Mouse (Mus musculus) right cerebral cortex, postnatal 4 days (tissue): Measurements from ENCODE around the gene Fus.
"Not testable (repeated sequence)": the region's sequence is repeated elsewhere in the genome, so short reads cannot be mapped to it uniquely, and the experiment has no call there.

ENCODE experiments used
- DNase-seq: peaks from one replicate; pipeline ENCODE4 v3.0.0-alpha.2; 2022

Fus gene

DNA sequence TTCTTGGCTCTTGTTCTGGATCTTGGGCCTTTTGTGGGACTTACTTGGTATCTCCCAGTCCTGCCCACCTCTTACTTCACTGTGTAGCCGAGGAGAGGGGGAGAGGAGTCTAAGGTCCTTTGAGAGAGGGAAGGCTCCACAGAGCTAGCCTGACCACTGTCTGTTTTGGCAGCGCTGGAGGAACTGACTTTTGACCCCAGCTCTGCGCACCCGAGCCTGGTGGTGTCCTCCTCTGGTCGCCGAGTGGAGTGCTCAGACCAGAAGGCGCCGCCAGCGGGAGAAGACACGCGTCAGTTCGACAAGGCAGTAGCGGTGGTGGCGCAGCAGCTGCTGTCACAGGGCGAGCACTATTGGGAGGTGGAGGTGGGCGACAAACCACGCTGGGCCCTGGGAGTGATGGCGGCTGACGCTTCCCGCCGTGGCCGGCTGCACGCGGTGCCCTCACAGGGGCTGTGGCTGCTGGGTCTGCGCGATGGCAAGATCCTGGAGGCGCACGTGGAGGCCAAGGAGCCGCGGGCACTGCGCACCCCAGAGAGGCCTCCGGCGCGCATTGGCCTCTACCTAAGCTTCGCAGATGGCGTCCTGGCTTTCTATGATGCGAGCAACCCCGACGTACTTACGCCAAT is 42.6 kb downstream of the Fus start:
- DNase-seq, result no peak

DNA sequence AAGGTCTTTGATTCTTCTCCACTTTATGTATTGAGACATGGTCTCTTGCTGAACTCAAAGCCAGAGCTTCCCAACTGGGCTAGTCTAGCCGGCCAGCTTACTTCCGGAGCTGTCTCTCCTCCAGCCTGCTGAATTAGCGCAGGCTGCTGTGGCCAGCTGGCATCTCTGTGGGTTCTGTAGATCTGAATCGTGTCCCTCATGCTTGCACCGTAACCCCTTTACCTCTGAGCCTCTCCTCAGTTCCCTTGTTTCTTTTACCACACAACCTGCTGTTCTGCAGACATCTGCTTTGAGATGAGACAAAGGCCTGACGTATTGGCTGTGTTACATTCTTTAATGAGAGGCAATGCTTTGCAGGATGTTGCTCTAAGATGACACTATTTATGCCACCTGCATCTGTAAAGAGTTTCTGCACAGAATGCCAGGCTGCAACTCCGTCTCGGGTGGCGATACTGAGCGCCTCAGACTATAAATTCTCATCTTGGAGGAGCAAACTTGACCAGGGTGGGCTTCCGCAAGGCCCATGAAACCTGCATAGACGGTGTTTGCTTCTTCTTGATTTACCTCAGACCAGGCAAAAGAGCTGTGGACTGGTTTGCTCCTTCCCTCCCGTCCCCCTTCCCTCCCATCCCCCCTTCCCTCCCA is 45.0 kb downstream of the Fus start:
- DNase-seq, result no peak

DNA sequence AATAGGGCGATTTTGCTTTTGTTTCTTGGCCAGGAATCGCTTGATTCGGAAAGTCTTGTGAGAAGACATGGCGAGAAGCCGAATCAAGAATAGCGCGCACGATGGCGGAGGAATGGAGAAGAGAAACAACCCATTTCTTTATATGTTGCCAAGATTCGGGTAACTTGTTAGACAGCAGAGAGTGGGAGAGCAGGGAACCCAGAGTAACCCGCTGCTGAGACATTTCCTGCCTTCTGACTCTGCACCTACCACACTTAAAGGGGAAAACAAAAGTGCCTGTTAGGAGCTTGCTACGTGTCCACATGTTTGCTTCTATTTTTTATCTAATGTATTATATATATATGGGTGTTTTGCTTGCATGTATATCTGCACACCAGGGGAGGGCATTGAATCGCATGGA is 45.9 kb downstream of the Fus start:
- DNase-seq, result no peak

DNA sequence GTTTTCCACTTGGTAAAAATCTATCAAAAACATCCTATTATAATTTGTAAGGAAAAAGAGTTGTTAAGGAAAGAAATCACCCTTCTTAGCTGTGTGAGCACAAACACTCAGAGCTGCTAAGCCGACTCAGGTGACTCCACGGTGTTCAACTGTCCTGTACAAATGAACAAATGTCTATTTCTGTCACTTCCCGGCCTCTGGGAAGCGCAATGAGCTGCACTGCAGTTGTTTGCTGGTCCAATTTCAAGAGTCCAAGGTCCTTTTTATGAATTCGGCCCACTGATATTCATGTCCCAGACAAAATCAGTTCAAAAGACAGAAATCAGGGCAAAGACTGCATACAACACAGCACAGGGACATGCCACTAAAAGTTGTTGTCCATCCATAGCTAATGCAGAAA is 48.9 kb downstream of the Fus start:
- not testable (repeated sequence) for DNase-seq

DNA sequence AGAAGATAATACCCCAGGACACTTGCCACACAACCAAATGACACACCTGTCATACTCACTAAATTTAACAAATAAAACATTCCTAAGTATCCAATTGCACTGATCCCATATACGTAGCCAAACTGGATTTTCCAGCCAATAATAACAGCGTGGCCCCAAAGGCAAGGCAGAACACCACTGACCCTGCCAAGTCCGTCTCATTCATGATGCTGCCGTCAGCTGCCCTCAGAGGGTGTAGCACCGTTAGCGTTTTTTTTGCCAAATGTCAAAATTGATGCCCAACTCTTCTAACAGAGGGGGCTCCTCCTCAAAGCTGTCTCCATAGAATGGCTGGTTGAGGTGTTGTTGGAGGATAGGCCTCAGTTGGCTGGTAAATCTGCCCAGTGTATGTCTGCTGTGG is 49.4 kb downstream of the Fus start:
- no peak for DNase-seq

DNA sequence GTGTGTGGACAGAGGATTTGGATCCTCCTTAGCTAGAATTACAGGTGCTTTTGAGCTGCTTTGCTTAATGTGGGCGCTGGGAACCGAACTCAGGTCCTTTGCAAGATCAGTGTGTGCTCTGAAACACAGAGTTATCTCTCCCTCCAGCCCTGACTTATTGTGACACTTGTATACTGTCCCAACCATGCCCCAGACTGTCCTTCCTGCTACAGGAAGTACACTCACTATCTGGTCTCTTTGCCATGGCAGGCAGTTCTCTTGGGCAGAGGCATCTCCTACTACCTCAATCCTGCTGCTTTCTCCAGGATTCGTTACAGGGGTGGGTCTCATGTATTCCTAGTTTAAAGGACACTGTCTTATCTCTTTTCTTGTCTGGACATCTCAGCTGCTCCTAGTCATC is 51.0 kb downstream of the Fus start:
- DNase-seq, result no peak

DNA sequence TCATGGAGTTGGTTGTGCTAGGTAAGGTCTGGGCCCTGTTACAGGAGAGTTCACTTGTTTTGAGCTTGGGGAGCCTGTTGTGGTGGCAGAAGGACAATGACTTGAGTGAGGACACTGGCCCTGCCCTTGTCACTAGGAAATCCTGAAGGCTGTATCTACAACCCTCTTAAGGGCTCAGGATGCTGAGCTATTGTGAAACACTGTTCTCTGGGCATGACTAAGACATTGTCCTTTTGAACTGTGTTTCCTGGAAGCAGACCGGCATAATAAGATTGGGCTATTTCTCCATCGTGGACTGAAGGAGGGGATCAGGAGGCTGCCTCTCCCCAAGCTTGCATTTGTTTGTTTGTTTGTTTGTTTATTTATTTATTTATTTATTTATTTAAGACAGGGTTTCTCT is 51.9 kb downstream of the Fus start:
- no peak for DNase-seq

DNA sequence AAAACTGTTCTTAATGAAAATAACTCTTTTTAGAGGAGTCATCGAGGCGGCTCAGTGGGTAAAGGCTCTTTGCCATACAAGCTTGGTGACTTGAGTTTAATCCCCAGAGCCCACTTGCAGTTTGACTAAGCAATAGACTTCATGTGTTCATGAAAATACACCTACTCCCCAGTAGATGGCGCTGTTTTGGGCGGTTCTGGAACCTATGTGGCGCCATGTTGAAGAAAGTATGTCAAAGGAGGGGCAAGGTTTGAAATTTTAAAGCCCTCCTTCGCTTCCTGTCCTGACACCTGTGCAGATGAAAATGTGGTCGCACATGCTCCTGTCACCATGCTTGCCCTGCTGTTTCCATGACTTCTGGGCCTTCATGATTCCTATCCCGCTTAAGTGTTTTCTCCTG is 55.7 kb downstream of the Fus start:
- DNase-seq, result no peak

DNA sequence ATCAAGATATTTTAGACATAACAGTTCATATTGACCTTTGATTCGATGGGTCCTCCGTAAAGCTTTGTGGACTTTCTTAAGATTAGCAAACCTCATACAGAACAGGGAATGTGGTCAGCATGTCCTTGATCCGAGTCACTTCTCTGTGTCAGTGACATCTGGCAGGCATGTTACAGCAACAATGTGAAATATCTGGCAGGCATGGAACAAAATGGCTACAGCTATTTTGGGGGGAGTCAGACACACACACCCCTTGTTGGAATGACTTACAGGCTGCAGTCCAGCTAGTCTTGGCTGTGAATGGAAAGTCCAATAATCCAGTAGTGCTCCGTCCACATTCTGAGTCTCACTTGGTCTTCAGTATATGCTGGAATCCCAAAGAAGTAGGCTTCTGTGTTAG is 56.3 kb downstream of the Fus start:
- no peak for DNase-seq

DNA sequence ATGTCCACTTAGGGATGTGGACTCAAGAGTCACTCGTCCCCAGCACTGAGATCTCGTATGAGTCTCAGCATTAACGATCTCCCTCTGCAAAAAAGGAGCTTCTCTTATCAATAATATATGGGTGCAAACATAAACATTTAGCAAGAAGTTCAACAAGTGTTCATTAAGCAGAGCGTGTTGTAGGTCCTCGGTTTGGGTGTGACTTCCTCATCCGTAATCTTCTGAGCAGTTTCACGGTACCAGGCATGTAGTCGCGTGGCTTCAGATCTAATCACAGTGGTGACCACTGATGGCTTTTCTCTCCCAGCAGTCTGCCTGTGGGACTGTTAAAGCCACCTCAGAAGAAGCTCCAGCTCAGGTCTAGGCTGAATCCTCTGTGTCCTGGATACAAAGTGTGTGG is 57.1 kb downstream of the Fus start:
- no peak for DNase-seq

DNA sequence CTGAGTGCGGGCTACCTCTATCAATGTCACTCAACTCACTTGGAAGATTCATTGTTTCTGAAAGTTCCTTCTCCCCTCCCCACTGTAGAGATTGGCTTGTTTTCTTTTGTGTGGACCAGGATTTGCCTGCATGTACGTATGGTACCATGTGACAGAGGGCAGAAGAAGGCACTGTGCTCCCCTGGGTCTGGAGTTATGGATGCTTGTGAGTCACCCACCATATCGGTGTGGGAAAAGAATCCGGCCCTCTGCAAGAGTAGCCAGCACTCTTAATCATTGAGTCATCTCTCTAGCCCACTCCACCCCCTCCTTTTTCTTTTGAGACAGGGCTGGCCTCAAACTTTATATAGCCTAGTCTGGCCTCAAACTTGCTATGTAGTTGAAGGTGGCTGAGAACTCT is 57.7 kb downstream of the Fus start:
- DNase-seq, result no peak

DNA sequence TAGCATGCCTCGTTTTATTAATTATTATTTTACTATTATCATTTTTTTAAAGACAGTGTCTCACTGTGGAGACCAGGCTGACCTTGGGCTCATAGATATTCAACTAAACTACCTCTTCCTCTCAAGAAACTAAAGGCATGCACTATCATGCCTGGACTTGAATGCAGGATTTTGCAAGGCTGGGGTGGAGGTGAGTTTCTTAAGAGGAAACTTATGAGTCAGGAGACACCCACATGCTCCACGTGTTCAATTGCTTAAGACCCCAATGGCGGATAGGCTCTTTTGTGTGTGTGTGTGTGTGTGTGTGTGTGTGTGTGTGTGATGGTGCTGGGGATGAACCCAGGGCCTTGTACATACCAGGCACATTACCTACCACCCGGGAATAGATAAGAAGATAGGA is 58.1 kb downstream of the Fus start:
- no peak for DNase-seq

DNA sequence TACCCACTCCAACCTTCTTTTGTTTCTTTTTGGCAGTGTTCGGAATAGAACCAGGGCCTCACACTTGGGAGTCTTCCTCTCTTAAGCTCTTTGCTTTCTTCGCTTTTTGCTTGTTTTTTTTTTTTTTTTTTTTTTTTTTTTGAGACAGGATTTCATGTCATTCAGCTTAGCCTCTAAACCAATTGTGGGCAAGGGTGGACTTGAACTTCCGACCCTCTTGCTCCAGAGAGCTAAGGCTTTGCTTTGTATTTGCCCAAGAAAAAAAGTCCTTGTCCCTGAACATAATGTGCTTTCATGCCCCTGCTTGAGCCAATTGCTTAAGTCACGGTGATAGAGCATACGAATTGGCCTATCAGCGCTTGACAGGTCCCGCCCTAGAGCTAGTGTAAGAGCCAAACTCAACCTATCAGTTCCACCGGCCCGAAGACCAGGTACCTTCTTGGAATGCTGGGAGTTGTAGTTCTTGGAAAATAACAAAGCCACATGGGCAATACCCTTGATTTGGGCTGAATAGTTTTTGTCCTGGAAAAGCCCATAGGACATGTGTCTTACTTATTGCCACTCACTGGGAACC is 64.2 kb downstream of the Fus start:
- DNase-seq, result no peak

DNA sequence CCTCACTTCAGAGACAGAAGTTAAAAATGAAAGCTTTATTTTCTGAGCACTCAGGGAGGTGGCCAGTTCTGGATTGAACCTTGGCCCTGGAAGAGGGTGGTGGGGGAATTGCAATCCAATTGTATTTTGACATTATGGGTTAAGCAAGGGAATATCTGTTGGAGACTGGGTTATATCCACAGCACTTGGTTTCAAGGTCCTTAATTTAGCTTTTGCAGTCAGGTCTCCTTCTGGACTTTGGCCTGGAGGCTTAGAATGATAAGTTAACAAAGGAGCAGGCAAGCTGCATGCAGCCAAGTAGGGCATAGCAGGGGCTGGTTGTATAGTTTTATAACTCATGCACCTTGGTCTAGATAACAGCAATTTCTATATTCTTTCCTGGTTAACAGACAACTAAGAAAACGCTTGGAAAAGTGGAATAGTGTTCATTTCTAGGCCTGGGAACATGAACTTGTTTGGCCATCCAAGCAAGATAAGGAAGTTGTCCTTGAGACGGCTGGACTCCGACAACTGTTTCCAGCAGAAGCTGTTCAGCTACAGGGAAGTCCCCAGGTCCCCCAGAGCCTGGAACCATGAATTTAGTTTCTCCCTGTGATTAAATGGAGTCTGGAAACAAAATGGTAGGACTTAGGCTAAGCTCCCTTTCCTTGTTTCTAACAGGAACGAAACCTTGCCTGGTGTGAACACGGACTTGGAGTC is 65.2 kb downstream of the Fus start:
- no peak for DNase-seq

DNA sequence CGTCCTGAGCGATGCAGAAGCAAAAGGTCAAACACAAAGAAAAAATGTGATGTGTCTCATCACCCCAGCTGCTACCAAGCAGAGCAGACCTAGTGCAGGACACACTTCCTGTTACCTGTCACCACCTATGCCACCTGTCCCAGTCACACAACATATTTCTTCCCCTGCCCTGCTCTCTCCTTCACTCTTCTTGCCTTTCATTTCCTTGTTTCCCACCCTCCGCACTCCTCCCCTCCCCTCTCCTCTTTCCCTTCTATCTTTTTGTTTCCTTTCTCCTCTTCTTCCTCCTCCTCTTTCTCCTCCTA is 65.7 kb downstream of the Fus start:
- DNase-seq, result no peak

DNA sequence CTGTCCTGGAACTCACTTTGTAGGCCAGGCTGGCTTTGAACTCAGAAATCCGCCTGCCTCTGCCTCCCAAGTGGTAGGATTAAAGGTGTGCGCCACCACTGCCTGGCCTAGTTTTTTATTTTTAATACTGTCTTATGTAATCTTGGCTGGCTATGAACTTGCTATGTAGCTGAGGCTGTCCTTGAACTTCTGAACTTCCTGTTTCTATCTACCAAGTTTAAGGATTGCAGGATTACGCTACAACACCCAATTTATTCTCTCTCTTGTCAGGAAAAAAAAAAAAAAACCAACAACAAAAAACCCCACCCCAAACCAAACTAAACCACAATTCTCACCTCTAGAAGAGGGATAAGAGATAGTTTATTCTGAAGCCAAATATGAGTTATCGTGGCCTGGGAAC is 66.4 kb downstream of the Fus start:
- no peak for DNase-seq
